Mouse (Mus musculus) limb, embryonic 14.5 days (tissue): ENCODE measurements at regions not wholly inside any gene's neighbourhood (a gene's known extent, or its start where the extent isn't known, plus 50 kb on each side); places are given as distances from the start of the nearest gene placed in this dataset.
A peak's percentile ranks its signal among the peaks of the same experiment; 100 is the strongest.

Experiments used
- ATAC-seq: fragments of 200-750 bp; cut with Nextera tagmentation; 2 replicates; pipeline ENCODE4 v1.8.0; 2017; ENCODE audit warnings: low read depth, moderate number of reproducible peaks, moderate TSS enrichment; ENCODE audit not compliant: low FRiP score
- DNase-seq: peaks from one replicate; pipeline ENCODE4 v3.0.0-alpha.2; 2015; ENCODE audit warnings: low spot score
- H3K27ac ChIP-seq: fragments of 300-500 bp; sonication (generic); replicated peaks from 2 replicates; pipeline ENCODE4 v1.5.1; 2014; ENCODE audit warnings: low read depth, mild to moderate bottlenecking, low read length, moderate library complexity, mixed read lengths
- H3K27me3 ChIP-seq: fragments of 300-500 bp; sonication (generic); 2 replicates; pipeline ENCODE4 v1.6.1; 2014; ENCODE audit warnings: low read length, mixed read lengths; ENCODE audit not compliant: control insufficient read depth, insufficient read depth
- H3K36me3 ChIP-seq: fragments of 300-500 bp; sonication (generic); 2 replicates; pipeline ENCODE4 v1.6.1; 2014; ENCODE audit warnings: mild to moderate bottlenecking, low read length, moderate library complexity, mixed read lengths; ENCODE audit not compliant: control insufficient read depth, insufficient read depth
- H3K4me1 ChIP-seq: fragments of 300-500 bp; sonication (generic); 2 replicates; pipeline ENCODE4 v1.6.1; 2014; ENCODE audit warnings: antibody characterized with exemption, low read length, mixed read lengths; ENCODE audit not compliant: control insufficient read depth, insufficient read depth
- H3K4me2 ChIP-seq: fragments of 300-500 bp; sonication (generic); replicated peaks from 2 replicates; pipeline ENCODE4 v1.6.1; 2014; ENCODE audit warnings: low read depth, mild to moderate bottlenecking, low read length, moderate library complexity; ENCODE audit not compliant: severe bottlenecking
- H3K4me3 ChIP-seq: fragments of 300-500 bp; sonication (generic); replicated peaks from 2 replicates; pipeline ENCODE4 v1.5.1; 2014; ENCODE audit warnings: low read length
- H3K9ac ChIP-seq: fragments of 300-500 bp; sonication (generic); 2 replicates; pipeline ENCODE4 v1.6.1; 2014; ENCODE audit warnings: mild to moderate bottlenecking, low read depth, low read length, moderate library complexity; ENCODE audit not compliant: severe bottlenecking
- H3K9me3 ChIP-seq: fragments of 300-500 bp; sonication (generic); 2 replicates; pipeline ENCODE4 v1.6.1; 2016; ENCODE audit warnings: low read length; ENCODE audit not compliant: control insufficient read depth
- POLR2A ChIP-seq: fragments of 200-500 bp; IDR thresholded peaks from 2 replicates; pipeline ENCODE4 v1.8.0; 2012; ENCODE audit warnings: inconsistent platforms, mild to moderate bottlenecking, moderate library complexity, borderline replicate concordance; ENCODE audit not compliant: insufficient read depth, insufficient read length; ENCODE audit errors: extremely low read depth
- WGBS: fragments of 180-500 bp; shearing (Covaris S2); extraction: QIAGEN DNeasy Blood & Tissue Kit; methylation state at CpG from one replicate; pipeline ENCODE4 v1.1.7; 2014; 5-methylcytosine and 5-hydroxymethylcytosine counted together

GRCm38 (mm10) chr14:58317640-58318039 lies 247.3 kb downstream of the Fgf9 start:
- no peak overlapping the region for H3K27ac ChIP-seq
- DNase-seq = no peak

DNA sequence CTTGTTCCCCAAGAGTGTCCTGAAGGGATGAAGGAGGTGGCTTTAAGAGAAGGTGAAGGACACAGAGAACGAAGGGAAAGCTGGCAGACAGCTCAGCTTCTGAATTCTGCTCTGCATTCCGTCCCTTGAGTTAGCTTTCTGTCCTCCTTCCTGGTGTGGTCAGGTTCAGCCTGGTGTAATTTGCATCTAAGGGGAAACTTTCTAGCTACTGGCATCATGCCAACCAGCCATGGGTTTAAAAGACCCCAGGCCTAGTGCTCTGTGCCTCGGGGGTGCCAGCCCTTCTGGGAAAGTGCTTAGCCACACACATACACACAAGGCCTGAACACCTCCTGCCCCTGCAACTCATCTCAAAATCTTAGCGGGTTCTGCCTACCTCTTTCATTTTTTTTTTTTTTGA lies 246.9 kb downstream of the Fgf9 start:
- Histone ChIP-seq H3K9me3 (no peaks in the 10 kb centered on the region), H3K36me3 (no peaks in the 10 kb centered on the region), H3K27me3 (no peaks in the 10 kb centered on the region), H3K9ac (no peak overlapping the region), H3K4me1 (peaks cover 23% of the 10 kb centered on the region), H3K4me2 (no peak overlapping the region), H3K27ac (no peak overlapping the region), H3K4me3 (no peak overlapping the region)
- 0 out of 2 replicates have a peak, but pooled peaks have one; percentile 37 for ATAC-seq
- WGBS = 24% methylated on average over 4 of the region's 4 CpGs
- TF ChIP-seq POLR2A = no peak
- peak; percentile 47 for DNase-seq

More at GRCm38 (mm10) chr14:58317640-58318039, 247.3 kb downstream of the Fgf9 start:
- H3K4me1 ChIP-seq = peaks cover 23% of the 10 kb centered on the region
- WGBS = 49% methylated on average over 3 of the region's 3 CpGs
- no peak overlapping the region for H3K4me3 ChIP-seq
- H3K9me3 ChIP-seq = no peaks in the 10 kb centered on the region
- no peak for TF ChIP-seq POLR2A
- H3K27me3 ChIP-seq = no peaks in the 10 kb centered on the region
- no peak overlapping the region for H3K9ac ChIP-seq
- H3K4me2 ChIP-seq = no peak overlapping the region
- peak; percentile 67; the same call in 1 of the 2 replicates for ATAC-seq
- H3K36me3 ChIP-seq = no peaks in the 10 kb centered on the region

GRCm38 (mm10) chr14:58307695-58308094 lies 237.3 kb downstream of the Fgf9 start:
- no peak for ATAC-seq
- 88% methylated on average over 6 of the region's 6 CpGs for WGBS
- DNase-seq = no peak
- no peaks in the 10 kb centered on the region for H3K36me3 ChIP-seq
- no peak overlapping the region for H3K9ac ChIP-seq
- no peak overlapping the region for H3K27ac ChIP-seq
- no peak for TF ChIP-seq POLR2A
- no peak overlapping the region for H3K4me3 ChIP-seq
- H3K4me2 ChIP-seq = no peak overlapping the region
- H3K27me3 ChIP-seq = no peaks in the 10 kb centered on the region
- peaks cover 6% of the 10 kb centered on the region for H3K4me1 ChIP-seq
- 0 out of 2 replicates have a peak, but pooled peaks cover 5% of the 10 kb centered on the region for H3K9me3 ChIP-seq

DNA sequence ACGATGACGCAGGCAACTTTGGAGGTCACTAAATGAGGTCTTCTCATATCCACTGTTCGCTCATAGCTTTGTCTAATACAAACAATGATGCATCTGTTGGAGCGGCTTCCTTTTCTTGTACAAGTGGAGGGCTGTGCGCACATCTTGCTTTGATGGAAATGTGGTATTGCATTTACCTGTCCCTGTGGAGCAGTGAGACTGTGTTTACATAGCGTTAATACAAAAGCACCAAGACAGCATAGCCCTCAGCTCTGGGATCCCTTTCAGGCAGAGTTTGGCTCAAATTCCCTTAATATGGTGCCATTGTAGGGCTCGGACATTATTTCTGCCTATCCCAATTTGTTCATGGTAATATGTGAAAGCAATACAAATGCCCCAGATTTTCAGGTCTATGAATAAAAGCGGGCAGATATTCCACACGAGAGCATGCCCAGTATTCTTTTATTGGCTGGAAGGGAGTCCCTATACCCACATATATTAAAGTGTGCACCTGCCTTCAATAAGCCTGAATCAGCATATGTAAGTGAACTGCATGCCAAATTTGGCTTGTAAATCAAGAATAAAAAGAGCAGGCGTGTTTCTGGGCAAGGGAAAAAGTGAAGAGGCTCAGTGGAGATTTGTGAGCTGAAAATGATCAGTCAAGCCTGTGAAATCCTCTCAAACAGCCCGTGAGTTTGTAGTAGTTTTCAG lies 236.6 kb downstream of the Fgf9 start:
- no peak overlapping the region for H3K9ac ChIP-seq
- peak; percentile 54 for DNase-seq
- H3K4me3 ChIP-seq = no peak overlapping the region
- no peak overlapping the region for H3K4me2 ChIP-seq
- 47% methylated on average over 11 of the region's 11 CpGs for WGBS
- H3K27me3 ChIP-seq = no peaks in the 10 kb centered on the region
- no peak for TF ChIP-seq POLR2A
- peak; percentile 85 for ATAC-seq
- H3K4me1 ChIP-seq = peaks cover 6% of the 10 kb centered on the region
- no peaks in the 10 kb centered on the region for H3K36me3 ChIP-seq
- no peak overlapping the region for H3K27ac ChIP-seq
- H3K9me3 ChIP-seq = 0 out of 2 replicates have a peak, but pooled peaks cover 5% of the 10 kb centered on the region

DNA sequence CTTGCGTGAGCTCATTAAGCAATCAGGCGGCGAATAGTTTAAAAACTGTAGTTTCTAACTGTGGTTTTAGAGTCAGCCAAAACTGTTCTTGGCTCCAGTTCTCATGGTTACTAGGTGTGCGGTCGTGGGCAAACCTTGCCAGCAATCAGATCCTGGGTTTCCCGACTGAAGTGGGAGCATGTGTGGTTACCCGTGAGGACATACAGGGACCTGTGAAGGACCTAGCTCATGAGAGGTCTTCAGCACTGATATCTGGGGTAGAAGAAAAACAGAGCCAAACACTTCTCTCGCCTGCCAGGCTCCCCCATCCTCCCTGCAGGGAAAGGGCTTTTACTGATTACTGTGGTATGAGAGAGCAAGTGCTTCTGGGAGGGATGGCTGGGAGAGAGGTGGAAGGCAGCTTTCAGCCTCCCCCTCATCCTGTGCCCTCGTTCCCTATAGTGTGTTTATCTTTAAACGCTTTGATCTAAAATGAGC lies 230.1 kb downstream of the Fgf9 start:
- TF ChIP-seq POLR2A = no peak
- Histone ChIP-seq H3K4me1 (0 out of 2 replicates have a peak, but pooled peaks cover 4% of the 10 kb centered on the region), H3K4me2 (no peak overlapping the region), H3K36me3 (no peaks in the 10 kb centered on the region), H3K27ac (no peak overlapping the region), H3K9me3 (no peaks in the 10 kb centered on the region), H3K27me3 (no peaks in the 10 kb centered on the region), H3K4me3 (no peak overlapping the region), H3K9ac (no peak overlapping the region)
- WGBS = 33% methylated on average over 10 of the region's 10 CpGs
- ATAC-seq = no peak
- peak; percentile 66 for DNase-seq
